Mouse (Mus musculus): Measurements from ENCODE around the gene Atp6v0d1.
A peak's percentile ranks its signal among the peaks of the same experiment; 100 is the strongest.

The Atp6v0d1 gene

DNA sequence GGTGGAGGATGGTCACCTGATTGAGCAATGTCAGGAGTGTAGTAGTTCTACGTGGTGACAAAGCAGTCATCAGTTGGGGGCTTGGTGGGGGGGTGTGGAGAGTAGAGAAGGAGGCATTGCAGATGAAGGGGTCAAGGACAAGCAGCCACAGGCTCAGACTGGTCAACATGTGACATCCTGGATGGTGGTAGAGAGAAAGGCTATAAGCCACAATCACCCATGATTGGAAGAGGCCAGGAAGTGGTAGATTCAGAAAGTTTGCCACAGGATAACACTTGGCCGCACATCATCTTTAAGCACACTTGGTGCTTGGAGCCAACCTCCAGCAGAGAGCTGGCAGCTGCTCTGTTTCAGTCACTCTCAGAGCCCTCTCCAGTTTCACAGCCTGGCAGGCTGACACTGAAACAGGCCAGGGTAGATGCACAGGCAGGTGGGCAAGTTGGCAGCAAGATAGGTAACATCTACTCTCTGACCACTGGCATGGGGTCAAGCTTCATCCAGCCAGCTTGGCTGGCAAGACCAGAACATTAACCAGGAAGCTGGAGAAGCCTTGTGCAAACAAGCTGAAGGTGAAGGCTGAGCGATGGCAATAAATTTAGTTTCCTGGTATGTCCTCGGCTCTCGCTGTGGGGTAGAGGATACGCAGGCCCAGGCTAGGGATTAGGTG is 28.7 kb downstream of the Atp6v0d1 start:
- no peak for DNase-seq (ENCODE audit: low spot score)

DNA sequence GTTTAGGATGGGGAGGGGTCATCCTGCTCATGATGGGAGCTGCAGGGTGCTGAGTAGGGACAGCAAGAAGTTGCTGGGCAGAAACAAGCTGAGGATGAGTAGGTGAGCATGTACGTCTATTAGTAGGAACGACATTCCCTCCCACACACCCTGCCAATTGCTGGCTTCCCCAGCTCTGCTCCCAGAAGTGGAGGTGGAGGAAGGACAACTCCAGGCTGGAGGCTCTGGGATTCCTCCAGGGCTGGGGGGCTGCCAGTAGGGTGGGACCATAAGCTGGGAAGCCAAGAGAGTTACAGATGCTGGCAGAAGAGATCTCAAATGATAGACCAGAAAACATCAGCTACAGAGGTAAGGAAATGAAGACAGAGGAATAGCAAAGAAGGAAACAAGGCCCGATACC is 29.3 kb downstream of the Atp6v0d1 start:
- DNase-seq (ENCODE audit: low spot score), result no peak

DNA sequence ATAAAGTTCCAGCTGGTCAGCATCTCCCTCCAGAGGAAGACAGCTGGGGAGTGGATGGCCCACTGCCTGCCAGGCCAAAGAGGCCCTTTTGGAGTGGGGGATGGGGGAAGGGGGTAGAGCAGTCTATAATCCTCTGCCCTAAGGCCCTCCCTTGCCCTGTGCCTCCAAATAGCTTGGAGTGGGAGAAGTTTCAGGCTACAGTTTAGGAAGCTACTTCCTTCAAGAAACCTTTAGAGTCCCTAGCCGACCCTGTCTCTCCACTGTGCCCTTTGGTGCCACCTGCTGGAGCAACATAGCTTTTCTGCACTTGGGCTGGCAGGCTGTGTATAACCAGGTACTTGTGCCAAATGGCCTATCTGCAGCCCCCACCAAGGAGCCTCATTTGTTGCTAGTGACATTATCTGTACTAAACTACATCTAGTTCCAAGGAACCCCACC is 31.9 kb downstream of the Atp6v0d1 start:
- no peak for DNase-seq (ENCODE audit: low spot score)

DNA sequence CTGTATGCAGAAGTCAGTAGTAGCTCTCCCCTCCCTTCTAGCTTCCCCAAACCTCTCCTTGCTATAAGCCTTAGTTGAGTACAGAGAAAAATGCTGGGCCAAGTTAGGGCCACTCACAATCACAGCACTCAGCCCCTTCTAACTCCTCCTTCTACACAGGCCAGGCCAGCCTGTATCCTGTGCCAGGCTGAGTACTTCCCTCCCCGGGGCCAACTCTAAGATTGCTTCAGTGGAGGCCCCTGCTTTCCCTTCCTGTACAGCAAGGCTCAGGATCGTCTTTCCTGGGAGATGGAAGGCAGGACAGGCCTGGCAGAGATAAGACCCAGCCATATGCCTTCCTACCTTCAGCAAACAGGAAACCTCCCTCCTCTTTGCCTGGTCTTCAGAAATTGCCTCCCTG is 32.4 kb downstream of the Atp6v0d1 start:
- no peak for DNase-seq (ENCODE audit: low spot score)

DNA sequence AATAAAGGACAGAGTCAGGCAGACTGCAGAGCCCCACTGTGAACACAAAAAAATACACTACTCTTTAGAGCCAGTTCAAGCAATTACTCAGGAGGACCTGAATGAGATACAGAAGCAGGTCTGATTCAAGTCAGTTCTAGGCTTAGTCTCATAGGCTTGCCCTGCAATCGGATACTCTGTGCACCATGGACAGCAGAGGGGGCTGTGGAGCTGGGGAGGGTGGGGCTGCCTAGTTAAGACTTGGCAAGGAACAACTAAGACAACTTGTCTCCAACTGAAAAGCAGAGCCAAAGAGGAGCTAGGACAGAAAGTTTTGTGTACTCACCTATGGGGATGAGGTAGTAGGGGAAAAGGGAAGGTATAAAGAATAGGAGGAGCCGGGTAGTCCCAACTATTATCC is 34.1 kb downstream of the Atp6v0d1 start:
- no peak for DNase-seq (ENCODE audit: low spot score)

DNA sequence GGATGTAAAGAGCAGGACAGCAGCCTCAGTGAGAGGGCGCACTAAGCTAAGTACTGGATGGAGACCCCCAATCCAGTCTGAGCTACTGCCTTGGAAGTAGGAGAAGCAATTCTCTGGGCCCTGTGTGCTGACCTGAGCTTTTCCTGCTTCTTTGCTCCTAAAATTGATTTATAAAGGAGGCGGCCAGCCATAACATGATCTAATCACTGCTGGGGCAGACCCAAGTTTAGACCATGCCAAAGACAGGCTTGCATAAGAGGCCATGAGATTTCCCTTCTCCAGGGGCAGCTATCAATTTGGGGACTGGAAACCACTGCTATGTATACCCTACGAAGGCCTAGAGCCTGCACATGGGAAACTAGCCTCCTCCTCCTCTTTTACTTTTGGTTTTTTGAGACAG is 36.6 kb downstream of the Atp6v0d1 start:
- no peak for DNase-seq (ENCODE audit: low spot score)

DNA sequence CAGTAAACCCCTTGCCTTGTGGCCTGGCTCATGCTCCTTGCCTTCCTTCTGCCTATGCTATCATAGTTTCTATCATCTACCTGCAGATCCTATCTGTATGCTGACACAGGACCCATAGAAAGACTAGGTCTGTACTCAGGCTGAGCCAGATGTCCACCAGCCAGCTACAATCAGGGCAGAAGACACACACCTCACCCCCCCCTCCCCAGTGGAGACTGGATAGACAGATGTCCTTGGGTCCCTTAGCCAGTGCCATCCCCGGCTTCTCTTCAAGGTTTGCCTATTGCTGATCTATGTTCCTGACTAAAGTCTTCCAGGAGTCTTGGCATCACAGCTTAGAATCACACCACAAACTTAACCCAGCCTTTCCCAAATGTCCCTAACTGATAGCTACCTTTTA is 37.6 kb downstream of the Atp6v0d1 start:
- DNase-seq (ENCODE audit: low spot score), result no peak

DNA sequence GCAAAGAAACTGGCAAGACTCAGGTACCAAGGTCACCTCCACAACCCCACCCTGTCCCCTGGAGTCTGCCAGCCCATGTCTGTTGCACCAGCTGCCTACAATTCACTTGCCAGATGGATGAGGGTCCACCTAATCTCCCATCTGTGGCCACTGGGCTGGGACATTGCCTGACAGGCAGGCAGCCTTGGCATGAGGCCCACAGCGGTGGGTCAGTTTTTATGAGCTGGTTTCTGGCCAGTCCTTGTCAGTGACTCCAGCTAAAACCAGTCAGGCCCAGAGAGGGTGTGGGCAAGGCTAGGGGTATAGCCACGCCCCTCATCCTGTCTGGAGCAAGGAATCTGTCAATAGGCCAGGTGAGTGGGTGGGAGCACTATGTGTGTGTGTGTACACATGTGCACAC is 38.7 kb downstream of the Atp6v0d1 start:
- no peak for DNase-seq (ENCODE audit: low spot score)

DNA sequence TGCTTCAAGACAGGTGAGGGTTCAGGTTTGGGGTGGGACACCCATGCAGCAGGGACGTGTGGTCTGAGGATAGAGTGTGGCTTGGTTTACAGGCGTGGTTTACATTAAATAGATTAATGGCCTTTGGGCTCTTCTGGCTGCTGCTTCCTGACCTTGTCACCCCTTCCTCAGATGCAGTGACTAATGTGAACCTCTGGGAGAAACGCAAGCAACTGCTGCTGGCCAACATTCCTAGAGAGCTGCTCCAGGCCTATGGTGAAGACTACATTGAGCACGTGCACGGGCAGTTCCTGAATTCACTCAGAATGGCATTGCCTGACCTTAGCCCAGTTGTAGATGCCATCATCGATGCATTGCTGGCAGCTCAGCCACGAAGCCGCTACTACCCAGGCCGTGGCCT is 43.0 kb downstream of the Atp6v0d1 start:
- DNase-seq (ENCODE audit: low spot score), result no peak

DNA sequence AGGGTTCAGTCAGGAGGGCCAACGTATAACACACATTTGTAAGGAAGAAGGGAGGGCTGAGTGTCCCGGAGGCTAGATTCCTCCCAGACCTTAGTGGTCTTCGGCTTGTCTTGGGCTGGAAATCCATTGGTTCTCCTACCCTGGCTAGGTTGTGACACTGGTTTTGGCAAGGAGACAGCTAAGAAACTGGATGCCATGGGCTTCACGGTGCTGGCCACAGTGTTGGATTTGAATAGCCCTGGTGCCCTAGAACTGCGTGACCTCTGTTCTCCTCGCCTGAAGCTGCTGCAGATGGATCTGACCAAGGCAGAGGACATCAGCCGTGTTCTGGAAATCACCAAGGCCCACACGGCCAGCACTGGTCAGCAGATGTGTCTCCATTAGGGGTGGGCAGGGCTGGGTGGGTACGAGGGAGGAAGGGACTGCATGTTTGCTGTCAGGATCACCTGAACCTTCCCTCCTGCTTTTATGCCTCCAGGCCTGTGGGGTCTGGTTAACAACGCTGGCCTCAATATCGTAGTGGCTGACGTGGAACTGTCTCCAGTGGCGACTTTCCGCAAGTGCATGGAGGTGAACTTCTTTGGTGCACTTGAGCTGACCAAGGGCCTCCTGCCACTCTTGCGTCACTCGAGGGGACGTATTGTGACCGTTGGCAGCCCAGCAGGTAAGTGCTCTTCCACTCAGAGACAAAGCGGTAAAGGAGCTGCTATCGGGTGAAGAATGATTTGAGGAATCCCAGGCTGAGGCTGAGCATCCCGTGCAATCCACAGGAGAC is 43.7 kb downstream of the Atp6v0d1 start:
- DNase-seq (ENCODE audit: low spot score), result no peak

DNA sequence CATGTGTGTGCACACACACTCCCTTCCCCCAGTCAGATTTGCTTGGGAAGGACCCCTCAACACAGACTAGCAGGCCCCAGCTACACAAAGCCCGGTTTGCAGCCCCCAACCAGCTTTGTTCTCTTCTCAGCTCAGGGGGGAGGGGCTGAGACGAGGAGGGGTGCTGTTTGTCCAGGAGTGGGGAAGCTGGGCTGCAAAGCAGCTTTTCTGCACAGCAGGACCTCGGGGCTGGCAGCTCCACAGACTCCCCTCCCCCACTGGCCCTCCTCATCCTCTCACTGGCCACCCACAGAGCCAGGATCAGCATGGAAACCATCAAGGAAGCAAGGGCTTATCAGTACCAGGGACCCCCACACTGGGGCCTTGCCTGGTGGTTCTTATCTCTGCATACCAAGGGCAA is 44.8 kb downstream of the Atp6v0d1 start:
- DNase-seq (ENCODE audit: low spot score), result no peak

DNA sequence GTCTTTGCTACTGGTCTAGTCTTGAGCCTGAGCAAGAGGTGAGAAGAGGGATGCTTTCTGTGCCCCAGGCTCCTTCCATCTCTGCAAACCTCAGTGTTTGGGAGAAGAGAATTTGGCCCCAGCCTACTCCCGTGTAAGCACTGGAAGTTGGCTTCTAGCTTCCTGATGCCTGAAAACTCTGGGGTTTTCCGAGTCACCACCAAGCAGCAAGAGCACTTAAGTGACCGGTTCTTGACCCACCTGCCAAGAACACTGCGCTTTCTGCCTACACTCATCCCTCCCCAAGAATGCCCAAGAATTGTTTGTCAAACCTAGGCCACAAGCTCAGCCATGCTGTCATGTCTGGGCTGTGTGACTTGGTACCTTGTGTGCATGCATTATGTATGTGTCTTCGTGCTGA is 45.3 kb downstream of the Atp6v0d1 start:
- DNase-seq (ENCODE audit: low spot score), result no peak

DNA sequence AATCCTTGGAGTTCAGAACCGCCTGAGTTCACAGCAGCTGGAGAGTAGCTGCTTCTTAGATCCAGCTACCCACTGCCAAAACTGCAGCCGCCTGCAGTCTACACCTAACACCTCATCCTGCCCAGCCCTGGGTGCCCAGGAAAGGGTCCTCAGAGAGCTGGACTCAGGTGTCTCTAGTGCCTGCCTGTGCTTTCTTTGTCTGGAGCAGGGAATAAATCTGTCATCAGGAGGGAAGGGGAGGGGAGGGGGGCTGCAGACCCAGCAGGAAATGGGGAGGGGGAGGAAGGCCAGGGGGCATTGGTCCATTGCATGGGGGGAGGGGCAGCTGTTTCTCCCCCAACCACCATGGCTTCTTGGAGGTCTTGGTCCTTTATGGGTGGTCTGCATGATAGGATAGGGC is 46.3 kb downstream of the Atp6v0d1 start:
- no peak for DNase-seq (ENCODE audit: low spot score)

DNA sequence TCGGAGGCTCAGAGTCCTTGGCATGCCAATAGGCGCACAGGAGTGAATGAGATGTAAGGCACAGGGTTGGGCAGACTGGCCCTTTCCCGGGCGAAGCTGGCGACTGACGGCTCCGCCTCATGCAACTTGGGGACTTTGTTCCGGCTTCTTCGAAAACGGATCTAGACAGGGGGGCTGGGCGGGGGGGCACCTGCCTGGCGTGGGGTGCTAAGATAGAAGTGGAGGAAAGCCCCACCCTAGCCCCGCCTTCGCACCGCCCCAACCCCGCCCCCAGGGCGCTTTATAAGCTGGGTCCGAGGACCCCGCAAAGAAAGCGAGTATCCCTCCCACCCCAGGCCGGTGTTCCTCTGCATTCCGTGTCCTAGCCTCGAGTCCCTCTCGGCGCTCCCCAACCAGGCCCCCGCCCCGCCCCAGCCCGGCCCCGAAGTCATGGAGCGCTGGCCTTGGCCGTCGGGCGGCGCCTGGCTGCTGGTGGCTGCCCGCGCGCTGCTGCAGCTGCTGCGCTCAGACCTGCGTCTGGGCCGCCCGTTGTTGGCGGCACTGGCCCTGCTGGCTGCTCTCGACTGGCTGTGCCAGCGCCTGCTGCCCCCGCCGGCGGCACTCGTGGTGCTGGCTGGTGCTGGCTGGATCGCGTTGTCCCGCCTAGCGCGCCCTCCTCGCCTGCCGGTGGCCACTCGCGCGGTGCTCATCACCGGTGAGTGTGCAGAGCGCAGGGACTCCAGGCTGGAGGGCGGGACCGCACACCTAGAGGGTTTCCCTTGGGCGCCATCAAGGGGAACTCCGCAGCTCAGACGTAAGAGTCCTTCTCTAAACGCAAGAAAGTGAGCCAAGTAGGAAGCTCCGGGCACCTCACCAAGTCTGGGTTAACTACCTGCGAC is 47.2 kb downstream of the Atp6v0d1 start, which contains the start of gene Hsd11b2:
Gene Hsd11b2, plus strand, starts transcription at position 320 of the 878 bp plus-strand sequence.
- no peak for DNase-seq (ENCODE audit: low spot score)

DNA sequence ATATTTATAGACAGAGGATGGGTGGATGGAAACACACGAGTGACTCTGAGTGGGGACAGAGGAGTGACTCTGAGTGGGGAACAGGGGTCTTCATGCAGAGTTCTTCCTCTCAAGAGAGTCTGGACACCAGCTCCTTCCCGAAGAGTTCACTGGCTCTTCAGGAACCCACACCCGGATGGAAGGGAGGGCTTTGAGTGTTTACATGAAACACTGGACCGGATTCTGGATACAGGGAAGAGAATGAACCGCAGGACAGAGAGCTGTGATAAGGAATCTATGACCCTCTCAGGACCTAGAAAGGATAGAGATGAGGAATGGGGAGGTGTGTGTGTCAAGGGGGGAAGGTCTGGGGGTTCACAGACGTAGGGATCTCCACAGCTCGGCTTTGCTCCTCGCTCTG is 48.5 kb downstream of the Atp6v0d1 start:
- DNase-seq (ENCODE audit: low spot score), result no peak

DNA sequence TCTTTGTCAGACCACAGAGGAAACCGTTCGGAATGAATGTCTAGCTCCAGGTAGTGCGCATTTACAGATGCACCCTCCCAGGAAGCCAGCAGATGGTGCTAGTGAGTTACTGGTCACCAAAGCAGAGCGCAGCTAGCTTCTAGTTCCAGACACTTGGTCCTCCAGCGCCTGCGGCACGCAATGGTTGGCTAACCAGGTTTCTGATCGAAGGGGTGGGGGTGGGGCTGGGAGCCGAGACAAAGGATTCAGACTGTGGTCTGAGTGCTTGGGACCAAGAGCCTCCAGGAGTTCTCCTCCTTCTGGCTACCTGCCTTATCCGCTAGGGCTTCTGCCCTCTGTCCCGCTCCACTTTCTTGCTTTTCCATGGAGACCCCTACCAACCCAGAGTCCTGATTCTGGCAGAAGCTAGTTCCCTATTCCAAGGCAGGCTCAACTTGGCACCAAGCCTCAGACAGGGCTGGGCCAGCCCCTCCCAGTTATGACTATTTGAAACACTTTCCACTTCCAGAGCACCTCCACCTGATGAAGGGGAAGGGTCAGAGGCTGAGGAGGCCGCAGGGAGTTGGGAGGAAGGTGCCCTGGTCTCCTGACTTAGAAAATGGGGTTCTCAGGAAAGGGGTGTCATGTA is 49.7 kb downstream of the Atp6v0d1 start:
- DNase-seq (ENCODE audit: low spot score), result peak; percentile 60

DNA sequence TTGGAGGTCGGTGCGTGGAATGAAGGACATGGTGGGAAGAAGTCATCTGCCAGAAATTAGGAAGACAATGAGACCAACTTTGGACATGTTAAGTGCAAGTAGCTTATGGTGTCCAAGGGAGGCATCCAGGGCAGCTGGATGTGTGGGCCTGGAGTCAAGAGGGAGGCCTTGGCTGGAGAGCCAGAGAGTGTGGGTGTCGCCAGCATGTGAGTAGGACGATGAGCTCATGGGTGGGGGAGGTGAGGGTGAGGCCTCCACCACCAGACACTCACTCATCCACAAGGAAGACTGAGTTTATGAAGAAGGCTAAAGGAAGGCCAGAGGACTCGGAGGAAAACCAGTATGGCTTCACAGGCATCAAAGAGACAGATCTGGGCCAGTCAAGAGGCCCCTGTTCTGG is 51.2 kb downstream of the Atp6v0d1 start:
- DNase-seq (ENCODE audit: low spot score), result peak; percentile 54

DNA sequence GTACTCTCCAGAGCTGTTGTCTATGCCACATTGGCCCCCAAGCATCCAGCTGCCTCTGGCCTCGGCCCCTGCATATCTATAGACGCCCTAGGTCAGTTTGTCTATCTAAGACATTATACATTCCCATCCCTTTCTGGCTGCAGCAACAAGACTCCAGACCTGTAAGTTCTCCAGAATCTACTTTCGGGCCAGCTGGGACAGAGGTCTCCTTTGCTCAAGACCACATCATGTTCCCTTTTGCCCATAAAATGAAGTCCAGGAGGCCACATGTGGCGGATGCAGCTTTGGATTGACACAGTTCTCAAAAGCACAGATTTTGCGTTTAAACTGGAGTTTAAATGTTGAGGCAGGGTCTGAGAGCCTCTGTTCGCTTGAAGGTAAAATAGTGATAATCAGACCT is 51.7 kb downstream of the Atp6v0d1 start:
- no peak for DNase-seq (ENCODE audit: low spot score)

DNA sequence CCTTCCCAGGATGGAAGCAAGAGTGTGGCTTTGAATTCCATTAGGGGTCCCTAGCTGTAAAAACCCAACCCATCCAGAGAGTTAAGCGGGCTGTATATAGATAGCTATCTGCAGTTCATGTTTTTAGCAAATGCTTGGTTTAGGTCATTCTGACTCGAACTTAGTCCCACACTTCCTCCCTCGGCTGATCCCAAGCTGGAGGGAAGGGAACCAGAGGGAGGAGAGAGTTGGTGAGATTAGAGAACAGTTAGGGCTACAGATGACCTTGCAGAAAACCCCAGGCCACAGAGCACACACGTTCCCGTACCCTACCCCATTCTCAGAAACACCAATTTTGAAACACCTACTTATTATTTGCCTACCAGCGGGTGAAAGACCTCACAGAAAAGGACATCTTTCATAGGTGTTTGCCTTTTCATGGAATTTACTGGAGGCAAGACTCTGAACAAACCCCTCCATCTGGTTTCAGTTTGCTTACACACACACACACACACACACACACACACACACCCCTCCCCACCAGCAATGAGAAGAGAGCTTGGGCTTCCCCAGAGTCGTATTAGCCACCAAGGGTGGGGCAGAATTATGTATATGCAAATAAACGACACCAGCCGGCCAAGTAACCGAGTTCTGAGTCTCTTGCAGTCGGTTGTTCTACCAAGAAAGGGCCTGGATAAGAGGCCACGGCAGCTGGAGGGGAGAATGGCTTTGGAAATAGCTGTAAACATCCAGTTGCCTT is 55.7 kb downstream of the Atp6v0d1 start:
- DNase-seq (ENCODE audit: low spot score), result no peak

DNA sequence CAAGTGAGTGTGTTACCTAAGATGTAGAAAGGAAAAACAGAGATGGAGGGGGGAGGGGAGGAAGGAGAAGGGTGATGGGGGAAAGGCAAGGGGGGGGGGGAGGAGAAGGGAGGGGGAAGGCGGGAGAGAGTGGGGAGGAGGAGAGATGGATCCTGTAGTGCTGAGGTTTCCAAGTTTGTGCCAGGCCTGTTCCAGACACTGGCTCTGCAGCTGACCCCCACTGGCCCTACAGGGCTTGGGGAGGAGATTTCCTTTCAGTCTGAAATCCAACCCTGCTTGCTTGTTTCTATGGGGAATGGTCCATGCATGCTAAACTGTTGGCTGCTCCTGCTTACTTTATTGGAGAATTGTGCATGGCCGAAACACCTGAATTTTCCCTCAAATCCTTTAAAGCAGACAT is 57.1 kb downstream of the Atp6v0d1 start:
- DNase-seq (ENCODE audit: low spot score), result no peak

DNA sequence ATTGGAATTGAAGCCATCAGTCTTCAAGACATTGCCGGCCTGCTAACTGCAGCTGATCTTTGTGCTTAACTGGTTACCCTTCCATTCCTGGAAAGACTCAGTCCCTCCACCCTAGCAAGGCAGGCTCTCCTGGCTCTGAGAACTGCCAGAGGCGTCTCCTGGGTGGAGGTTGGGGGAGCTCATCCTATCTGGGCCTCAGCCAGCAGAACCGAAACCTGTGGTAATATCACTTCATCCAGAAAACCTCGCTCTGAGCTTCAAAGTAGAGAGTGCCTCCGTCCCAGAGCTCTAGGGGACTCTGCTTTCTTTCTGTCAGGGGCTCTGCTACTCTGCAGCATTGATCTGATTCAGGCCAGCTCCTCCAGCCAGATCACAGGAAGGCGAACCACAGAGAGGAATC is 58.9 kb downstream of the Atp6v0d1 start:
- DNase-seq (ENCODE audit: low spot score), result no peak

DNA sequence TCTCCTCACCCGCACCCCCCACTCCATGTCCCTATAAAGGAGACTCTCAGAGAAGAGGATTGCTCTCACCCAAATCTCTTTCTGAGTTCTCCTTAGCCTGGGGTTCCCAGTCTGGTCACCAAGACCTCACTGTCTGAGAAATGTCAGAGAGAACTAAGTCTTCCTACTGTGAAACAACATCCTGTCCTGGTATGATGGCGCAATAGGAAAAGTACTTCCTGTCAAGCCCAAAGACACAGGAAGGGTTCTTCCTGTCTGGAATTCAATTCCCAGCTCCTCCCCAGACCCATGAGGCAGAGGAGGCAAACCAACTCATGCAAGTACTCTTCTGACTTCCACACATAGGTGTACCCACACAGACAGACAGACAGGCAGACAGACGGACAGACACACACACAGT is 61.2 kb downstream of the Atp6v0d1 start:
- DNase-seq (ENCODE audit: low spot score), result no peak
